Mouse (Mus musculus): ENCODE data around the gene Hrct1. TPM values are rescaled to one million over a fixed set of nuclear protein-coding genes. Genes with fewer than 3 reads are reported as not detected.

The Hrct1 gene
- polyA plus RNA-seq, 1 experiment from 2014 or later, result 0.81 TPM

DNA sequence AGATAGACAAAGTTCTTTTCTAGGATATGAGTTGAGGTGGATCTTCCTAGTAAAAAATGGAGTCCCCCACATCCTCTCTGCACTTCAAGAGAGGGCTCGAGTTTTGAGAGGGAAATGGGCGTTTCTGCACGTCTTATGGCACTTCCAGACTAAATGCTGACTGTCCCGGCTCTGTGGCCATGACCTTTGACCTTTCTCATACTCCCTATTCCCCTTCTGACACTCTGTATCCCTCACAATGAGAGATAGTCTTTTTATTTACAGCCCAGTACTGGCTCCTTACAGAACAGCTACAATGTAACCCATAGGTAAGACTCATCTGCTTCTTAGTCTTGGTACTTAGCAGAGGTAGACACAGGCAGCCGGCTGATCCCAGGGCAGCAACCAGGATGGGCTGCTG lies 14.5 kb downstream of the Hrct1 start:
- H3K4me3 ChIP-seq (ENCODE audit: control insufficient read depth in 1 of 2, insufficient read depth in 1 of 2, low read depth in 1 of 2, low read length in 2 of 2), result no peak overlapping the region
- no peak overlapping the region for H3K9ac ChIP-seq (ENCODE audit: low read length)
- no peaks in the 10 kb centered on the region for H3K9me3 ChIP-seq (ENCODE audit: control insufficient read depth, low read length)
- no peaks in the 10 kb centered on the region for H3K36me3 ChIP-seq (ENCODE audit: control insufficient read depth, insufficient read depth, low read length)
- no peak overlapping the region for H3K27ac ChIP-seq (replicated peaks in 1 of 2; ENCODE audit: control insufficient read depth in 1 of 2, insufficient read depth in 1 of 2, low read depth in 2 of 2, low read length in 2 of 2)
- H3K4me1 ChIP-seq (ENCODE audit: control insufficient read depth in 2 of 2, insufficient read depth in 2 of 2, low read length in 2 of 2), result no peaks in the 10 kb centered on the region
- no peak overlapping the region for H3K4me2 ChIP-seq (ENCODE audit: low read length)
- no peak for ATAC-seq (ENCODE audit: insufficient number of reproducible peaks, insufficient read depth, low FRiP score, low read depth)
- H3K27me3 ChIP-seq (ENCODE audit: control insufficient read depth, insufficient read depth, low read length), result no peaks in the 10 kb centered on the region
- WGBS, result 55% methylated on average over 5 of the region's 5 CpGs

DNA sequence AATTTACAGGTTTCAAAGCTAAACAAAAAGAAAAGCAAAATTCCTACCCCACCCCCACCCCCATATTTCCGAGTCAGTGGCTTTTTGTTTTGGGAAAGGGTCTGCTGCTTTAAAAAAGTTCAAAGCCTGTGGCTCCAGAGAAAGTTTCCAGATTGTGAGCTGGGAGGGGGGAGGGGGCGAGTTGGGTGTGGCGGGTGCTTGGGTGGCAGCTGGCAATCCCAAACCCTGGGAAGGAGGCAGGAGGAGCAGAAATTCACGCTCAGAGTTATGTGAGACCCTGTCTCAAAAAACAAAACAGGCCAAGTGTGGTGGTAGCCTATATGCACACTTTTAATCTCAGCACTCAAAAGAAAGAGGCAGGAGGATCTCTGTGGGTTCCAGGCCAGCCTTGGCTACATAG lies 15.6 kb downstream of the Hrct1 start:
- H3K4me2 ChIP-seq (ENCODE audit: low read length), result no peak overlapping the region
- no peak overlapping the region for H3K27ac ChIP-seq (replicated peaks in 1 of 2; ENCODE audit: control insufficient read depth in 1 of 2, insufficient read depth in 1 of 2, low read depth in 2 of 2, low read length in 2 of 2)
- H3K9ac ChIP-seq (ENCODE audit: low read length), result no peak overlapping the region
- ATAC-seq (ENCODE audit: insufficient number of reproducible peaks, insufficient read depth, low FRiP score, low read depth), result no peak
- no peaks in the 10 kb centered on the region for H3K36me3 ChIP-seq (ENCODE audit: control insufficient read depth, insufficient read depth, low read length)
- no peak overlapping the region for H3K4me3 ChIP-seq (ENCODE audit: control insufficient read depth in 1 of 2, insufficient read depth in 1 of 2, low read depth in 1 of 2, low read length in 2 of 2)
- no peaks in the 10 kb centered on the region for H3K9me3 ChIP-seq (ENCODE audit: control insufficient read depth, low read length)
- WGBS, result 34% methylated on average over 4 of the region's 4 CpGs
- no peaks in the 10 kb centered on the region for H3K27me3 ChIP-seq (ENCODE audit: control insufficient read depth, insufficient read depth, low read length)
- no peaks in the 10 kb centered on the region for H3K4me1 ChIP-seq (ENCODE audit: control insufficient read depth in 2 of 2, insufficient read depth in 2 of 2, low read length in 2 of 2)

DNA sequence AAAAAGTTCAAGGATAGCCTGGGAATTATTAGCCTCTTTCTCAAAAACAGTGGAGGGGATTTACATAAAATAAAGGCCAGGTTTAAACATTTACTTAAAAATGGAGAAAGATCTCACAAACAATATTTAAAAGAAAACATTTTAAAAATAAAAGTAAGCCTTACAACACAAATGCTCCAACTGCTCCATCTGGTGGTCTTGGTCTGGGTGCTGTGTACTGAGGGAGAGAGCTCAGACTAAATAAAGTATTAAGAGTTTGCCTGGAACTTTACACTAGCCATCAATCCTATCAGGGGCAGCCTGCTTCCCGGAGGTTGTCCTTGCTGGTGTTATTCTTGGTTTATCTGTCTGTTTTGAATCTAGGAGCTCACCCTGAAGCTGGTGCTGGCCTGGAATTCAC lies 16.1 kb downstream of the Hrct1 start:
- no peak for ATAC-seq (ENCODE audit: insufficient number of reproducible peaks, insufficient read depth, low FRiP score, low read depth)

DNA sequence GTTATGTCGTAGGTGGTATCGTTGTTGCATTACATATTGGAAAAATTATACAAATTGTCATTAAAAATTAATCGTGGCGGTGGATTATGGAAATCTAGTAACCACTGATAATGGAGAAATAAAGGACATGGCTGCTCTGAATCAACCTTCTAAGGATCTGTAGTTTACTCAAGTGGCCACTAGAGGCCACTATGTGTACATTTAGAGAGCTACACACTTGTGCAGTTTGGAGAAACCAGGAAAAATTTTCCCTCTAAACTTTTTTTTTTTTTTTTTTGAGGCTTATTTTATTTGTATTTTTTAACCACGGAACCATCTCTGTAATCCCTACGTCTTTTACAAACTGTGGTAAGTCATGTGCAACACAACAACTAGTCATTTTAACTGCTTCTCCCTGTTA lies 18.2 kb downstream of the Hrct1 start:
- H3K27me3 ChIP-seq (ENCODE audit: control insufficient read depth, insufficient read depth, low read length), result no peaks in the 10 kb centered on the region
- no peak overlapping the region for H3K4me3 ChIP-seq (ENCODE audit: control insufficient read depth in 1 of 2, insufficient read depth in 1 of 2, low read depth in 1 of 2, low read length in 2 of 2)
- H3K27ac ChIP-seq (replicated peaks in 1 of 2; ENCODE audit: control insufficient read depth in 1 of 2, insufficient read depth in 1 of 2, low read depth in 2 of 2, low read length in 2 of 2), result no peak overlapping the region
- peaks cover 3% of the 10 kb centered on the region; the same call in 1 of the 2 replicates for H3K9me3 ChIP-seq (ENCODE audit: control insufficient read depth, low read length)
- H3K9ac ChIP-seq (ENCODE audit: low read length), result no peak overlapping the region
- H3K4me2 ChIP-seq (ENCODE audit: low read length), result no peak overlapping the region
- H3K36me3 ChIP-seq (ENCODE audit: control insufficient read depth, insufficient read depth, low read length), result no peaks in the 10 kb centered on the region
- no peaks in the 10 kb centered on the region for H3K4me1 ChIP-seq (ENCODE audit: control insufficient read depth in 2 of 2, insufficient read depth in 2 of 2, low read length in 2 of 2)
- 11% methylated on average over 6 of the region's 6 CpGs for WGBS
- no peak for ATAC-seq (ENCODE audit: insufficient number of reproducible peaks, insufficient read depth, low FRiP score, low read depth)

More for the DNA sequence above, 16.1 kb downstream of the Hrct1 start:
- Histone ChIP-seq H3K27me3 (ENCODE audit: control insufficient read depth, insufficient read depth, low read length) (no peaks in the 10 kb centered on the region), H3K9ac (ENCODE audit: low read length) (no peak overlapping the region), H3K9me3 (ENCODE audit: control insufficient read depth, low read length) (no peaks in the 10 kb centered on the region), H3K36me3 (ENCODE audit: control insufficient read depth, insufficient read depth, low read length) (no peaks in the 10 kb centered on the region), H3K4me2 (ENCODE audit: low read length) (no peak overlapping the region), H3K4me3 (ENCODE audit: control insufficient read depth in 1 of 2, insufficient read depth in 1 of 2, low read depth in 1 of 2, low read length in 2 of 2) (no peak overlapping the region), H3K27ac (replicated peaks in 1 of 2; ENCODE audit: control insufficient read depth in 1 of 2, insufficient read depth in 1 of 2, low read depth in 2 of 2, low read length in 2 of 2) (no peak overlapping the region), H3K4me1 (ENCODE audit: control insufficient read depth in 2 of 2, insufficient read depth in 2 of 2, low read length in 2 of 2) (no peaks in the 10 kb centered on the region)
- 7% methylated on average over 1 of the region's 1 CpGs for WGBS

DNA sequence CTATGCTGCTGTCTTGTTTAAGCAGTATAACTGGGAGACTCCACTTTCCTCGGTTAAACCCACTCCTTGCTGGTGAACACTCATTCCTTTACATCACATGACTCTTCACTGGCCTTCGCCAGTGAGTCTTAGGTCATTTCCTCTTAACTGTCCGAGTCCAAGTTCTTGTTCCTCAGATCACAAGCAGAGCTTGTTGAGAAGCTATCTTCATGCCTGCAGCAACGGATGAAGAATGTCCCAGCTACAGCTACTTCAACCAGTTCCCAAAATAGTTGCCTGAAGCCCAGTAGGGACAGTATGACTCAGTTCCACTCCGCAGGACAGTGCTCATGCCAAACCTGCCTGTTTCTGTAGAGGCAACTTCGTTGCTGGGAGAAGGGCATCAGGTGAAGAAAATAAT lies 30.2 kb downstream of the Hrct1 start:
- Histone ChIP-seq H3K4me2 (ENCODE audit: low read length) (no peak overlapping the region), H3K9me3 (ENCODE audit: control insufficient read depth, low read length) (no peaks in the 10 kb centered on the region), H3K9ac (ENCODE audit: low read length) (0 out of 2 replicates have a peak overlapping the region, but pooled peaks have one; percentile 11), H3K36me3 (ENCODE audit: control insufficient read depth, insufficient read depth, low read length) (no peaks in the 10 kb centered on the region), H3K4me3 (ENCODE audit: control insufficient read depth in 1 of 2, insufficient read depth in 1 of 2, low read depth in 1 of 2, low read length in 2 of 2) (no peak overlapping the region), H3K27me3 (ENCODE audit: control insufficient read depth, insufficient read depth, low read length) (no peaks in the 10 kb centered on the region), H3K27ac (replicated peaks in 1 of 2; ENCODE audit: control insufficient read depth in 1 of 2, insufficient read depth in 1 of 2, low read depth in 2 of 2, low read length in 2 of 2) (peak overlapping the region; percentile 50 to 60), H3K4me1 (ENCODE audit: control insufficient read depth in 2 of 2, insufficient read depth in 2 of 2, low read length in 2 of 2) (peaks cover 10 to 12% of the 10 kb centered on the region in 2 experiments)
- ATAC-seq (ENCODE audit: insufficient number of reproducible peaks, insufficient read depth, low FRiP score, low read depth), result peak; percentile 35; the same call in 1 of the 2 replicates
- WGBS, result 16% methylated on average over 6 of the region's 6 CpGs

DNA sequence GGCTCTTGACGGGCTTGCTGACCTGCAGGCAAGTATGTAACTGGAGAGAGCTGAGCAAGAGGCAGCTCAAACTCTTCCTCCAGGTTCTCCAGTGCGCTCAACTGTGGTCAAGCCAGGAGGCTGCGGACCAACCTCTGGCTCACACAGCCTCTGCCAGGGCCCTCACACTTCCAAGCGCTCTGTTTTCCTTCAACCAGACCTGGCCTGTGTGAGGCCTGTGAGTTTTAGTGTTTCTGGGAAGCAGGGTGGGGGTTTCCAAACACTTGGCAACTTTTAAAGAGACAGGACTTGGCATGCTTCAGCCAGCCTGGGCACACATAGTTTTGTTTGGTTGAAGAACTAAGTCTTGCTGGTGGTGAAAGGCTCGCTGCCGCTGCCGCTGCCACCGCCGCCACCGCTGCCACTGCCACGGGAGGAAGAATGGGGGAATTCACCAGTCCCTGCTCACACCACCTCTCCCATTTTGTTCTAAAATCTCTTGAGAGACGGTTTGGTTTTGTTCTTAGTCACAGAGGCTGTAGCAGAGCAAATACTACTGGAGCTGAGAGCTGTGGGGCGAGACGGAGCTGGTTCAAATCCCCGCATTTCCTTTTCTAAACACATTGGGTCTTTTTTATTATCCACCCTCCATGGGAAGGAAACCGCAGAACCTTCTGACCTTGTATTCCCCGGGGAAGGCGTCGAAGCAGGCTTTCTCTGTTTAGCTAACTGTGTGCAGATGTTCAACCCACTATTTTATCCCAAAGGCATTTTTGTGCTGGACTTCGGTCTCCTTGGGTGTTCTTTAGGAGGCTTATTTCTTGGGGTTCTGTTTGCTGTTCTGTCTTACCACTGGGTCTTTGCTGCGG lies 32.8 kb downstream of the Hrct1 start:
- 74% methylated on average over 21 of the region's 21 CpGs for WGBS
- H3K4me2 ChIP-seq (ENCODE audit: low read length), result no peak overlapping the region
- no peak for ATAC-seq (ENCODE audit: insufficient number of reproducible peaks, insufficient read depth, low FRiP score, low read depth)
- no peak overlapping the region for H3K9ac ChIP-seq (ENCODE audit: low read length)
- H3K27me3 ChIP-seq (ENCODE audit: control insufficient read depth, insufficient read depth, low read length), result no peaks in the 10 kb centered on the region
- no peak overlapping the region for H3K4me3 ChIP-seq (ENCODE audit: control insufficient read depth in 1 of 2, insufficient read depth in 1 of 2, low read depth in 1 of 2, low read length in 2 of 2)
- no peaks in the 10 kb centered on the region for H3K9me3 ChIP-seq (ENCODE audit: control insufficient read depth, low read length)
- no peak overlapping the region for H3K27ac ChIP-seq (replicated peaks in 1 of 2; ENCODE audit: control insufficient read depth in 1 of 2, insufficient read depth in 1 of 2, low read depth in 2 of 2, low read length in 2 of 2)
- no peaks in the 10 kb centered on the region for H3K36me3 ChIP-seq (ENCODE audit: control insufficient read depth, insufficient read depth, low read length)
- H3K4me1 ChIP-seq (ENCODE audit: control insufficient read depth in 2 of 2, insufficient read depth in 2 of 2, low read length in 2 of 2), result peaks cover 10 to 12% of the 10 kb centered on the region in 2 experiments

DNA sequence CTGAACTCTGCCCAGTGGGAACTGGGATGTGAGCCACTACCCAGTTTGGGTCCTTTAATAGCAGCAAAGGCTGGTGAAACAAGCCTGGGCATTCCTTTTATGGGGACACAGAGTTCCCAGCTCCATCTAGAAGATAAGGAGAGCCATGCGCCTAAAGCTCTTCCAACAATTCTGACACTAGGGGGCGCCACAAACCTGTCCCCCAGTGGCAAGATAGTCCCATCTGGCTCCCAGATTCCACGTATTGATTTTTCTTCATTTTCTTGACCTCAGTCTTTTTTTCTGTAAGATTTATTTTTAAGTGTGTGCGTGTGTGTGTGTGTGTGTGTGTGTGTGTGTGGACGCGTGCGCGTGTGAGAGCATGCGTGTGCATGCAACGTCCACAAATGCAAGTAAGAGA lies 33.5 kb downstream of the Hrct1 start:
- no peaks in the 10 kb centered on the region for H3K36me3 ChIP-seq (ENCODE audit: control insufficient read depth, insufficient read depth, low read length)
- H3K4me1 ChIP-seq (ENCODE audit: control insufficient read depth in 2 of 2, insufficient read depth in 2 of 2, low read length in 2 of 2), result peaks cover 10 to 12% of the 10 kb centered on the region in 2 experiments
- no peak overlapping the region for H3K4me3 ChIP-seq (ENCODE audit: control insufficient read depth in 1 of 2, insufficient read depth in 1 of 2, low read depth in 1 of 2, low read length in 2 of 2)
- WGBS, result 72% methylated on average over 10 of the region's 10 CpGs
- H3K27ac ChIP-seq (replicated peaks in 1 of 2; ENCODE audit: control insufficient read depth in 1 of 2, insufficient read depth in 1 of 2, low read depth in 2 of 2, low read length in 2 of 2), result no peak overlapping the region
- ATAC-seq (ENCODE audit: insufficient number of reproducible peaks, insufficient read depth, low FRiP score, low read depth), result no peak
- no peak overlapping the region for H3K4me2 ChIP-seq (ENCODE audit: low read length)
- H3K27me3 ChIP-seq (ENCODE audit: control insufficient read depth, insufficient read depth, low read length), result no peaks in the 10 kb centered on the region
- no peak overlapping the region for H3K9ac ChIP-seq (ENCODE audit: low read length)
- no peaks in the 10 kb centered on the region for H3K9me3 ChIP-seq (ENCODE audit: control insufficient read depth, low read length)

DNA sequence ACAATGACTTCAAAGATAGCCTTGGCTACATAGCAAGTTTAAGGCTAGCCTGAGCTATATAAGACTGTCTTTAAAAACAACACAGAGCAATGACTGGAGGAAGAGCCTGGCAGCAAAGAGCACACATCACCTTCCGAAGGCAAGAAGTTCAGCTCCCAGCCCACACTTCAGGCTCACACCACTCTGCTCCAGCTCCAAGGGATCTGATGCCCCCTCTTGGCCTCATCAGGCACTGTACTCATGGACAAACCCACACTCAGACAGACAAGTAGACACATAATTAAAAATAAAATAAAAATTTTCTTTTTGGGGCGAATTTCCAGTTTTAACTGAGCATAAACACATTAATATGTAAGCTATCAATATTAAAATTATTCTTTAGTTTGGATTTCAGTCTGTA lies 34.3 kb downstream of the Hrct1 start:
- 79% methylated on average over 2 of the region's 2 CpGs for WGBS
- Histone ChIP-seq H3K4me2 (ENCODE audit: low read length) (no peak overlapping the region), H3K27ac (replicated peaks in 1 of 2; ENCODE audit: control insufficient read depth in 1 of 2, insufficient read depth in 1 of 2, low read depth in 2 of 2, low read length in 2 of 2) (no peak overlapping the region), H3K36me3 (ENCODE audit: control insufficient read depth, insufficient read depth, low read length) (no peaks in the 10 kb centered on the region), H3K4me1 (ENCODE audit: control insufficient read depth in 2 of 2, insufficient read depth in 2 of 2, low read length in 2 of 2) (peaks cover 10 to 12% of the 10 kb centered on the region in 2 experiments), H3K9ac (ENCODE audit: low read length) (no peak overlapping the region), H3K9me3 (ENCODE audit: control insufficient read depth, low read length) (no peaks in the 10 kb centered on the region), H3K27me3 (ENCODE audit: control insufficient read depth, insufficient read depth, low read length) (no peaks in the 10 kb centered on the region), H3K4me3 (ENCODE audit: control insufficient read depth in 1 of 2, insufficient read depth in 1 of 2, low read depth in 1 of 2, low read length in 2 of 2) (no peak overlapping the region)
- ATAC-seq (ENCODE audit: insufficient number of reproducible peaks, insufficient read depth, low FRiP score, low read depth), result no peak

All from heart, embryonic 14.5 days (tissue).